Comparison of ENCODE assay signal across 8 mouse cellular contexts in the genomic region with DNA sequence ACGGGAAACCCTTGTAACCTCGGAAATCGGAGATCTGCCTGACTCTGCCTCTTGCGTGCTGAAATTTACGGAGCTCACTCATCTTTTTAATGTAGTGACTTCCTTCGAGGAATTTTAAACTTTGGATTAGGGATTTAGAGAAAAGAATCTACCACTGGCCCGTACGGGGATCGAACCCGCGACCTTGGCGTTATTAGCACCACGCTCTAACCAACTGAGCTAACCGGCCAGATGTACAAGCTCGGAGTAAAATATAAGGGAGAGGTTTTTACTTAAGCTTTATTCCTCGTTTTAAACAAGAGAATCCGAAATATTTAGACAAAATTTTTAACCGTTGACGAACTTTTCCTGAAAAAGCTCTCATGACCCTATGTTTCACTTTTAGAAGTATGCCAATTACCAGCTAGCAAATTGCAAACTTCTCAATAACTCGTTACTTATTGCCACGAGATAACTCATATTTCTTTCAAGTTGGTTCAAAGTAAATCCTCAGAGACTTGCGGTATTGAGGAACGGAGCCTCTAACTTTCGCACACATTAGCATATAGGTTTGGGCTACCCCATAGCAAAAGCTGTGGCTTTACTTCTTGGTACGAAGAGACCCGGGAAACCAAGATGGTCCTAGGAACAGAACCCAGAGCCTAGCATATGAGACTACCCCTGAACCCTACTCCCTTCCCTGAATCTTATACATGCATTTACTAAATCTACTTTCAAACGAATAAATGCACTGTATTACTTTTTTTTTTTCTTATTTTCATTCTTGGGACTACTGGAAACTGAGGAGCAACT. TPM values are rescaled to one million over a fixed set of nuclear protein-coding genes. Genes with fewer than 3 reads are reported as not detected.
DNase-seq lines count a peak whose midpoint lies in the region; ATAC-seq and TF ChIP-seq lines count a peak whose summit lies in the region.

No protein-coding gene starts in this region.

- ATAC-seq in lung, embryonic 16.5 days (ENCODE audit: low read depth): peak; percentile 51; the same call in 1 of the 2 replicates
- ATAC-seq in liver, embryonic 14.5 days (ENCODE audit: insufficient read depth): peak; percentile 86

- H3K36me3 ChIP-seq in lung, embryonic 16.5 days (ENCODE audit: control insufficient read depth, insufficient read depth, low read length): no peaks in the 10 kb centered on the region
- H3K36me3 ChIP-seq in liver, embryonic 14.5 days (replicated peaks; ENCODE audit: control insufficient read depth, insufficient read depth, low read depth): no peaks in the 10 kb centered on the region

- H3K4me3 ChIP-seq in lung, embryonic 16.5 days (ENCODE audit: low read length): peak overlapping the region; percentile 53
- H3K4me3 ChIP-seq in lung, adult 2 months (replicated peaks; ENCODE audit: extremely low read depth, low read depth, low read length): no peak overlapping the region
- peak overlapping the region; percentile 53 to 78 for H3K4me3 ChIP-seq in liver, embryonic 14.5 days (ENCODE audit: insufficient read depth in 1 of 2, low read depth in 2 of 2, low read length in 2 of 2)

- WGBS in lung, embryonic 16.5 days: 3% methylated on average over 27 of the region's 27 CpGs
- WGBS in lung, adult 2 months: 9% methylated on average over 27 of the region's 27 CpGs
- WGBS in liver, embryonic 14.5 days (ENCODE audit: insufficient replicate concordance): under 1% methylated on average over 27 of the region's 27 CpGs

- no peak for TF ChIP-seq POLR2A in lung, adult 2 months (IDR thresholded peaks at IDR 0.05; ENCODE audit: borderline replicate concordance, extremely low read depth, low read depth, low read length)

- H3K4me2 ChIP-seq in lung, embryonic 16.5 days (ENCODE audit: low read depth, low read length): peak overlapping the region; percentile 57
- peak overlapping the region; percentile 76 for H3K4me2 ChIP-seq in liver, embryonic 14.5 days (ENCODE audit: low read depth)

- no peak overlapping the region for H3K27ac ChIP-seq in lung, embryonic 16.5 days (ENCODE audit: low read length)
- no peak overlapping the region for H3K27ac ChIP-seq in liver, embryonic 14.5 days

- H3K4me1 ChIP-seq in lung, embryonic 16.5 days (replicated peaks; ENCODE audit: control insufficient read depth, insufficient read depth, low read length): no peaks in the 10 kb centered on the region
- H3K4me1 ChIP-seq in lung, adult 2 months (ENCODE audit: control insufficient read depth, insufficient read depth, low read length): no peaks in the 10 kb centered on the region
- peaks cover 3 to 6% of the 10 kb centered on the region in 2 experiments; a peak in 2 of 4 replicates for H3K4me1 ChIP-seq in liver, embryonic 14.5 days (replicated peaks; ENCODE audit: control insufficient read depth in 2 of 2, insufficient read depth in 2 of 2, low read length in 1 of 2)

- H3K27me3 ChIP-seq in lung, embryonic 16.5 days (ENCODE audit: control insufficient read depth, insufficient read depth, low read depth, low read length): no peaks in the 10 kb centered on the region
- H3K27me3 ChIP-seq in liver, embryonic 14.5 days (ENCODE audit: control insufficient read depth, insufficient read depth, low read length): no peaks in the 10 kb centered on the region; the same call in 1 of the 2 replicates

- H3K9ac ChIP-seq in lung, embryonic 16.5 days (ENCODE audit: low read length): peak overlapping the region; percentile 46; the same call in 1 of the 2 replicates
- H3K9ac ChIP-seq in liver, embryonic 14.5 days (replicated peaks): peak overlapping the region; percentile 47

- no peaks in the 10 kb centered on the region for H3K9me3 ChIP-seq in lung, embryonic 16.5 days (ENCODE audit: control insufficient read depth, low read length)
- no peaks in the 10 kb centered on the region for H3K9me3 ChIP-seq in liver, embryonic 14.5 days (ENCODE audit: control insufficient read depth, low read length)

- DNase-seq in lung, adult 2 months: no peak
- peak; percentile 55 for DNase-seq in brain, adult 2 months (ENCODE audit: low read depth, low spot score)
- peak; percentile 68 for DNase-seq in forelimb bud, embryonic 11.5 days (ENCODE audit: low read depth, low spot score)
- peak; percentile 10 for DNase-seq in kidney, adult 9 months
- DNase-seq in liver, embryonic 14.5 days (ENCODE audit: low read depth in 3 of 3, low spot score in 3 of 3): peak; percentile 45 to 57 (median 50)
- DNase-seq in right cerebral cortex, adult 18-20 months: peak; percentile 63
- no peak for DNase-seq in testis, postnatal 14 days (ENCODE audit: low spot score)

- no peak for TF ChIP-seq EP300 in liver, embryonic 14.5 days (IDR thresholded peaks at IDR 0.05; ENCODE audit: low read depth)

- no peak for TF ChIP-seq CTCF in lung, adult 2 months (IDR thresholded peaks at IDR 0.05; ENCODE audit: insufficient read depth, low read length)
- no peak for TF ChIP-seq CTCF in liver, embryonic 14.5 days (IDR thresholded peaks at IDR 0.05; ENCODE audit: low read depth)

RNA-seq across cellular contexts. Expression of a gene that starts 48.5 kb away (rescaled TPM):
- 26.3 and 29.0 TPM in 2 replicates for polyA plus RNA-seq in lung, embryonic 16.5 days (2015; fragmentation: Nextera tagmentation; extraction: Ambion mirVana)
- polyA plus RNA-seq in lung, adult 2 months (2012; rRNA removed): 3.3 and 6.1 TPM in 2 replicates
- 3.4 and 9.6 TPM in 2 replicates for polyA plus RNA-seq in liver, embryonic 14.5 days (2012; rRNA removed)
- polyA plus RNA-seq in liver, embryonic 14.5 days (2014; fragmentation: Nextera tagmentation; extraction: Ambion mirVana): 18.0 and 22.9 TPM in 2 replicates

RNA-seq across cellular contexts. Expression of a gene that starts 48.8 kb away (rescaled TPM):
- polyA plus RNA-seq in lung, embryonic 16.5 days (2015; fragmentation: Nextera tagmentation; extraction: Ambion mirVana): 3,144 and 3,910 TPM in 2 replicates
- 59.2 and 67.3 TPM in 2 replicates for polyA plus RNA-seq in lung, adult 2 months (2012; rRNA removed)
- 88.3 and 95.9 TPM in 2 replicates for polyA plus RNA-seq in liver, embryonic 14.5 days (2012; rRNA removed)
- polyA plus RNA-seq in liver, embryonic 14.5 days (2014; fragmentation: Nextera tagmentation; extraction: Ambion mirVana): 6,830 and 6,963 TPM in 2 replicates

RNA-seq across cellular contexts. Expression of a gene that starts 50.1 kb away (rescaled TPM):
- polyA plus RNA-seq in lung, embryonic 16.5 days (2015; fragmentation: Nextera tagmentation; extraction: Ambion mirVana): 19.0 and 22.4 TPM in 2 replicates
- polyA plus RNA-seq in lung, adult 2 months (2012; rRNA removed): 11.1 and 13.7 TPM in 2 replicates
- 37.4 and 50.3 TPM in 2 replicates for polyA plus RNA-seq in liver, embryonic 14.5 days (2012; rRNA removed)
- polyA plus RNA-seq in liver, embryonic 14.5 days (2014; fragmentation: Nextera tagmentation; extraction: Ambion mirVana): 33.6 and 35.5 TPM in 2 replicates

Comparison
In these comparisons a context has a peak if more than half of its experiments do, and no peak if none do; other contexts are left out.
1. DNase-seq: peak in brain, adult 2 months (single experiment), forelimb bud, embryonic 11.5 days (single experiment), kidney, adult 9 months (single experiment), liver, embryonic 14.5 days (3 of 3) and right cerebral cortex, adult 18-20 months (single experiment); none in lung, adult 2 months (single experiment) and testis, postnatal 14 days (single experiment).